24 mouse cellular contexts compared by ENCODE assay signal in genomic region chr16:58136979-58137378, GRCm38 (mm10).
A peak's percentile ranks its signal among the peaks of the same experiment; 100 is the strongest.
DNase-seq lines count a peak whose midpoint lies in the region; ATAC-seq and TF ChIP-seq lines count a peak whose summit lies in the region.
"Had no signal": no experiment of that assay in that cellular context is flagged by ENCODE, and none has a peak within 500 bp of the region (broad histone marks: within the 10 kb centered on the region; RNA-seq: fewer than 3 reads in every experiment).

No protein-coding gene starts in this region.

- ATAC-seq in embryonic facial prominence, embryonic 14.5 days (ENCODE audit: low read depth) = no peak
- ATAC-seq in midbrain, embryonic 13.5 days = 0 out of 2 replicates have a peak, but pooled peaks have one; percentile 51
- ATAC-seq in neural tube, embryonic 15.5 days (ENCODE audit: low FRiP score) = no peak
- ATAC-seq: CD4-positive, CD25-positive, alpha-beta regulatory T cell, adult 4 months; intestine, postnatal 0 days; Patski had no signal

- H3K36me3 ChIP-seq in embryonic facial prominence, embryonic 14.5 days (ENCODE audit: control insufficient read depth, insufficient read depth, low read length) = no peaks in the 10 kb centered on the region
- H3K36me3 ChIP-seq in embryonic facial prominence, embryonic 10.5 days (replicated peaks) = no peaks in the 10 kb centered on the region
- no peaks in the 10 kb centered on the region for H3K36me3 ChIP-seq in midbrain, embryonic 13.5 days
- H3K36me3 ChIP-seq in neural tube, embryonic 15.5 days = no peaks in the 10 kb centered on the region
- H3K36me3 ChIP-seq: heart, embryonic 13.5 days; kidney, embryonic 15.5 days had no signal

- H3K4me3 ChIP-seq in embryonic facial prominence, embryonic 14.5 days (ENCODE audit: low read depth, low read length) = no peak overlapping the region
- H3K4me3 ChIP-seq in embryonic facial prominence, embryonic 10.5 days = no peak overlapping the region
- H3K4me3 ChIP-seq in left cerebral cortex, adult 2 months = peak overlapping the region; percentile 22; the same call in 1 of the 2 replicates
- H3K4me3 ChIP-seq in midbrain, embryonic 13.5 days (replicated peaks) = no peak overlapping the region
- peak overlapping the region; percentile 9; the same call in 1 of the 2 replicates for H3K4me3 ChIP-seq in neural tube, embryonic 15.5 days (replicated peaks)
- H3K4me3 ChIP-seq in lung, adult 2 months (replicated peaks; ENCODE audit: extremely low read depth, low read depth, low read length) = no peak overlapping the region
- H3K4me3 ChIP-seq: heart, embryonic 13.5 days; kidney, embryonic 15.5 days; megakaryocyte, embryonic 14.5 days had no signal

- H3K4me1 ChIP-seq in embryonic facial prominence, embryonic 14.5 days (ENCODE audit: control insufficient read depth, insufficient read depth, low read length) = 0 out of 2 replicates have a peak, but pooled peaks cover 3% of the 10 kb centered on the region
- no peaks in the 10 kb centered on the region for H3K4me1 ChIP-seq in embryonic facial prominence, embryonic 10.5 days
- H3K4me1 ChIP-seq in midbrain, embryonic 13.5 days (replicated peaks) = peaks cover 7% of the 10 kb centered on the region; the same call in 1 of the 2 replicates
- peaks cover 5% of the 10 kb centered on the region for H3K4me1 ChIP-seq in neural tube, embryonic 15.5 days
- no peaks in the 10 kb centered on the region for H3K4me1 ChIP-seq in lung, adult 2 months (ENCODE audit: control insufficient read depth, insufficient read depth, low read length)
- H3K4me1 ChIP-seq: heart, embryonic 13.5 days; kidney, embryonic 15.5 days; megakaryocyte, embryonic 14.5 days had no signal

- no peak for TF ChIP-seq POLR2A in lung, adult 2 months (IDR thresholded peaks at IDR 0.05; ENCODE audit: borderline replicate concordance, extremely low read depth, low read depth, low read length)

- DNase-seq in embryonic facial prominence, embryonic 14.5 days (ENCODE audit: low spot score) = no peak
- no peak for DNase-seq in embryonic facial prominence, embryonic 10.5 days (ENCODE audit: low spot score)
- DNase-seq in left cerebral cortex, adult 2 months (ENCODE audit: extremely low spot score in 1 of 2, low spot score in 2 of 2) = no peak
- DNase-seq in left cerebral cortex, postnatal 4 days = no peak
- no peak for DNase-seq in adrenal gland, postnatal 14 days
- no peak for DNase-seq in lung, adult 2 months
- DNase-seq: adrenal gland, postnatal 10 days; cerebellum, adult 11 months; embryo, embryonic 11 days; gastrocnemius, postnatal 10 days; heart, adult 11 months; heart, postnatal 36 days; kidney, postnatal 4 days; lung, adult 18-20 months; thymus, postnatal 25 days had no signal

- 66% methylated on average over 7 of the region's 7 CpGs for WGBS in embryonic facial prominence, embryonic 14.5 days
- WGBS in embryonic facial prominence, embryonic 10.5 days = 90% methylated on average over 7 of the region's 7 CpGs
- WGBS in midbrain, embryonic 13.5 days = 89% methylated on average over 7 of the region's 7 CpGs
- WGBS in neural tube, embryonic 15.5 days = 69% methylated on average over 7 of the region's 7 CpGs
- 86% methylated on average over 7 of the region's 7 CpGs for WGBS in lung, adult 2 months

- intact Hi-C loops in left cerebral cortex, adult 2 months (cut with DNase I) = no loop called here
- intact Hi-C loops in left cerebral cortex, postnatal 4 days (cut with DNase I) = no loop called here

- no peaks in the 10 kb centered on the region for H3K27me3 ChIP-seq in embryonic facial prominence, embryonic 14.5 days (replicated peaks; ENCODE audit: control insufficient read depth, insufficient read depth, low read length)
- no peaks in the 10 kb centered on the region for H3K27me3 ChIP-seq in embryonic facial prominence, embryonic 10.5 days (replicated peaks; ENCODE audit: low read depth, poor library complexity, severe bottlenecking)
- no peaks in the 10 kb centered on the region for H3K27me3 ChIP-seq in midbrain, embryonic 13.5 days
- H3K27me3 ChIP-seq in neural tube, embryonic 15.5 days (replicated peaks) = no peaks in the 10 kb centered on the region
- H3K27me3 ChIP-seq: heart, embryonic 13.5 days; kidney, embryonic 15.5 days; megakaryocyte, embryonic 14.5 days; Patski had no signal

- H3K27ac ChIP-seq in embryonic facial prominence, embryonic 14.5 days (replicated peaks; ENCODE audit: low read depth, low read length) = no peak overlapping the region
- no peak overlapping the region for H3K27ac ChIP-seq in embryonic facial prominence, embryonic 10.5 days (replicated peaks)
- no peak overlapping the region for H3K27ac ChIP-seq in left cerebral cortex, adult 2 months
- H3K27ac ChIP-seq in midbrain, embryonic 13.5 days = no peak overlapping the region
- H3K27ac ChIP-seq in neural tube, embryonic 15.5 days (replicated peaks) = no peak overlapping the region
- H3K27ac ChIP-seq: heart, embryonic 13.5 days; kidney, embryonic 15.5 days had no signal

- H3K9me3 ChIP-seq in embryonic facial prominence, embryonic 14.5 days (ENCODE audit: control insufficient read depth, low read length) = no peaks in the 10 kb centered on the region
- no peaks in the 10 kb centered on the region for H3K9me3 ChIP-seq in embryonic facial prominence, embryonic 10.5 days
- H3K9me3 ChIP-seq in midbrain, embryonic 13.5 days = no peaks in the 10 kb centered on the region
- H3K9me3 ChIP-seq in neural tube, embryonic 15.5 days (replicated peaks) = no peaks in the 10 kb centered on the region
- H3K9me3 ChIP-seq: heart, embryonic 13.5 days; kidney, embryonic 15.5 days; megakaryocyte, embryonic 14.5 days had no signal

- peak overlapping the region; percentile 23; the same call in 1 of the 2 replicates for H3K4me2 ChIP-seq in embryonic facial prominence, embryonic 14.5 days (ENCODE audit: low read depth, low read length)
- peak overlapping the region; percentile 12; the same call in 1 of the 2 replicates for H3K4me2 ChIP-seq in midbrain, embryonic 13.5 days (replicated peaks)
- peak overlapping the region; percentile 43 for H3K4me2 ChIP-seq in neural tube, embryonic 15.5 days
- H3K4me2 ChIP-seq: heart, embryonic 13.5 days; kidney, embryonic 15.5 days; liver, embryonic 11.5 days had no signal

- H3K9ac ChIP-seq in embryonic facial prominence, embryonic 14.5 days (ENCODE audit: low read depth, low read length) = no peak overlapping the region
- H3K9ac ChIP-seq in midbrain, embryonic 13.5 days (replicated peaks) = no peak overlapping the region
- H3K9ac ChIP-seq in neural tube, embryonic 15.5 days (replicated peaks) = no peak overlapping the region
- H3K9ac ChIP-seq: heart, embryonic 13.5 days; kidney, embryonic 15.5 days had no signal

- TF ChIP-seq CTCF in left cerebral cortex, adult 2 months (IDR thresholded peaks at IDR 0.05) = no peak
- TF ChIP-seq CTCF in lung, adult 2 months (IDR thresholded peaks at IDR 0.05; ENCODE audit: insufficient read depth, low read length) = no peak

Comparison
In these comparisons a context has a peak if more than half of its experiments do, and no peak if none do; other contexts are left out.
1. H3K4me3 ChIP-seq: peak in left cerebral cortex, adult 2 months (single experiment) and neural tube, embryonic 15.5 days (single experiment); none in embryonic facial prominence, embryonic 14.5 days (single experiment), embryonic facial prominence, embryonic 10.5 days (single experiment), midbrain, embryonic 13.5 days (single experiment) and lung, adult 2 months (single experiment).
2. Peak in every context shown above with its lines, with median percentiles within 50 percentile points of each other: H3K4me2 ChIP-seq.